Mouse (Mus musculus) lung, adult 2 months (tissue): Measurements from ENCODE around the gene Slc7a6.

Experiments
- CTCF ChIP-seq: fragments of 200-500 bp; IDR thresholded peaks from 2 replicates; pipeline ENCODE4 v1.5.1; 2011; ENCODE audit warnings: mild to moderate bottlenecking, low read length, control low read depth; ENCODE audit not compliant: insufficient read depth
- POLR2A ChIP-seq: fragments of 200-500 bp; IDR thresholded peaks from 2 replicates; pipeline ENCODE4 v1.6.1; 2011; ENCODE audit warnings: low read depth, mild to moderate bottlenecking, control low read depth, low read length, borderline replicate concordance; ENCODE audit errors: extremely low read depth

DNA sequence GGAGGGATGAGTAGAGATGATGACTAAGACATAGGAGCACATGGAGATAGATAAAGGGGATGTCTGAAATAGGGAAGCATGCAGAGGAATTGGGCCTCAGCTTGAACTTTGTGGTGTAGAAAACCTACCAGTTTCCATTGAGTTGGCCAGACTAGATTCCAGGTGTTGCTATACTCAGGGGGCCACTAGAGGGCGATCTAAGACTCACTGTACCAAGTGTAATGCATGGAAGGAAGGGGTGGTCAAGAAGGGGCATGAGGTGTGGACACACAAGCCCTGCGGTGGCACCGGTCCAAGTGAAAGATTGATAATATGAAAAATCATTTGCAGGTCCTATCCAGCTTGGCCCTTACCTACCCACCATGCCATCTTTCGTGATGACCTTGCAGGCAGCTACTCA is 3.2 kb upstream of the Slc7a6 start:
- TF ChIP-seq POLR2A (no peak), CTCF (peak; percentile 74)
